Mouse (Mus musculus) MEL (cell line): ENCODE data around the gene Gon7. TPM values are rescaled to one million over a fixed set of nuclear protein-coding genes. Genes with fewer than 3 reads are reported as not detected.

ENCODE experiments used
- DNase-seq: peaks from one replicate; pipeline ENCODE4 v3.0.0; 2011; ENCODE audit warnings: low read depth, low spot score
- H3K27ac ChIP-seq: 2 replicates; pipeline ENCODE4 v1.5.1; 2012; ENCODE audit warnings: low read depth, mild to moderate bottlenecking, control low read depth, low read length, moderate library complexity; ENCODE audit not compliant: control insufficient read depth
- H3K27me3 ChIP-seq, 2 experiments: fragments of 150-350 bp in 1 of 2; sonication (generic) in 1 of 2; 2 replicates each; pipeline ENCODE4 v1.6.1; 2012; ENCODE audit warnings: low read length in 2 of 2, mild to moderate bottlenecking in 2 of 2, improper control_type of control experiment in 1 of 2, moderate library complexity in 1 of 2; ENCODE audit not compliant: insufficient read depth in 2 of 2, control insufficient read depth in 1 of 2
- H3K36me3 ChIP-seq, 2 experiments: 2 replicates each; pipeline ENCODE4 v1.6.1; 2012 to 2014; ENCODE audit warnings: low read length in 2 of 2, improper control_type of control experiment in 1 of 2, inconsistent platforms in 1 of 2, mild to moderate bottlenecking in 1 of 2; ENCODE audit not compliant: insufficient read depth in 2 of 2, control insufficient read depth in 1 of 2
- H3K4me1 ChIP-seq, 2 experiments: fragments of 150-350 bp in 1 of 2; sonication (generic) in 1 of 2; 2 replicates each; pipeline ENCODE4 v1.6.1; 2012; ENCODE audit warnings: low read length in 2 of 2, improper control_type of control experiment in 1 of 2, mild to moderate bottlenecking in 1 of 2; ENCODE audit not compliant: insufficient read depth in 2 of 2, control insufficient read depth in 1 of 2
- H3K4me3 ChIP-seq, 2 experiments: fragments of 150-350 bp in 1 of 2; sonication (generic) in 1 of 2; 2 replicates each; pipeline ENCODE4 v1.5.1; 2012; ENCODE audit warnings: low read depth in 2 of 2, low read length in 2 of 2, mild to moderate bottlenecking in 2 of 2, moderate library complexity in 2 of 2, control low read depth in 1 of 2, improper control_type of control experiment in 1 of 2; ENCODE audit not compliant: control insufficient read depth in 1 of 2, insufficient read depth in 1 of 2
- H3K79me2 ChIP-seq: 2 replicates; pipeline ENCODE4 v1.6.1; 2012; ENCODE audit warnings: mild to moderate bottlenecking, low read length, moderate library complexity; ENCODE audit not compliant: control insufficient read depth, poor library complexity, insufficient read depth
- H3K9ac ChIP-seq: 2 replicates; pipeline ENCODE4 v1.6.1; 2012; ENCODE audit warnings: low read depth, mild to moderate bottlenecking, control low read depth, low read length, moderate library complexity; ENCODE audit not compliant: control insufficient read depth, poor library complexity, severe bottlenecking
- H3K9me3 ChIP-seq: fragments of 150-350 bp; sonication (generic); replicated peaks from 2 replicates; pipeline ENCODE4 v1.6.1; 2012; ENCODE audit warnings: mild to moderate bottlenecking, low read length, improper control_type of control experiment, moderate library complexity; ENCODE audit not compliant: insufficient read depth
- BHLHE40 ChIP-seq: IDR thresholded peaks from 2 replicates; pipeline ENCODE4 v1.6.1; 2012; ENCODE audit warnings: low read depth, mild to moderate bottlenecking, inconsistent platforms, low read length, improper control_type of control experiment, borderline replicate concordance
- CTCF ChIP-seq, 3 experiments: IDR thresholded peaks in 2 of 3; conservative IDR thresholded peaks in 1 of 3; 2 replicates each; pipeline ENCODE4 v1.5.1; 2011 to 2012; ENCODE audit warnings: low read length in 3 of 3, low read depth in 2 of 3, mild to moderate bottlenecking in 2 of 3, improper control_type of control experiment in 1 of 3, inconsistent platforms in 1 of 3, mixed read lengths in 1 of 3, moderate library complexity in 1 of 3; ENCODE audit not compliant: control insufficient read depth in 1 of 3, insufficient read depth in 1 of 3, poor library complexity in 1 of 3, severe bottlenecking in 1 of 3
- E2F4 ChIP-seq: IDR thresholded peaks from 2 replicates; pipeline ENCODE4 v1.6.1; 2011; ENCODE audit warnings: low read depth, low read length, improper control_type of control experiment, borderline replicate concordance
- ELF1 ChIP-seq: IDR thresholded peaks from 2 replicates; pipeline ENCODE4 v1.6.1; 2014; ENCODE audit warnings: low read depth, mild to moderate bottlenecking, inconsistent platforms, low read length, improper control_type of control experiment, moderate library complexity
- EP300 ChIP-seq, 2 experiments: IDR thresholded peaks; 2 replicates each; pipeline ENCODE4 v1.6.1; 2011; ENCODE audit warnings: improper control_type of control experiment in 2 of 2, low read length in 2 of 2, low read depth in 1 of 2, mild to moderate bottlenecking in 1 of 2
- ETS1 ChIP-seq: IDR thresholded peaks from 2 replicates; pipeline ENCODE4 v1.6.1; 2012; ENCODE audit warnings: low read depth, mild to moderate bottlenecking, inconsistent platforms, low read length, improper control_type of control experiment, moderate library complexity
- GATA1 ChIP-seq: IDR thresholded peaks from 2 replicates; pipeline ENCODE4 v1.6.1; 2011; ENCODE audit warnings: low read depth, low read length, improper control_type of control experiment
- HCFC1 ChIP-seq: IDR thresholded peaks from 2 replicates; pipeline ENCODE4 v1.6.1; 2012; ENCODE audit warnings: low read depth, mild to moderate bottlenecking, inconsistent platforms, low read length, improper control_type of control experiment, moderate library complexity
- JUND ChIP-seq: IDR thresholded peaks from 2 replicates; pipeline ENCODE4 v1.6.1; 2011; ENCODE audit warnings: low read depth, mild to moderate bottlenecking, improper control_type of control experiment, low read length
- KAT2A ChIP-seq: conservative IDR thresholded peaks from 2 replicates; pipeline ENCODE4 v1.6.1; 2012; ENCODE audit warnings: low read depth, low read length, improper control_type of control experiment, inconsistent platforms
- MAFK ChIP-seq: IDR thresholded peaks from 2 replicates; pipeline ENCODE4 v1.6.1; 2011; ENCODE audit warnings: low read depth, mild to moderate bottlenecking, low read length, improper control_type of control experiment, borderline replicate concordance
- MEF2A ChIP-seq: IDR thresholded peaks from 2 replicates; pipeline ENCODE4 v1.6.1; 2014; ENCODE audit warnings: low read depth, mild to moderate bottlenecking, inconsistent platforms, low read length, improper control_type of control experiment; ENCODE audit not compliant: poor library complexity, insufficient replicate concordance, severe bottlenecking; ENCODE audit errors: extremely low read depth
- MXI1 ChIP-seq: IDR thresholded peaks from 2 replicates; pipeline ENCODE4 v1.6.1; 2011; ENCODE audit warnings: mild to moderate bottlenecking, low read depth, low read length, improper control_type of control experiment
- NELFE ChIP-seq: IDR thresholded peaks from 2 replicates; pipeline ENCODE4 v1.6.1; 2011; ENCODE audit warnings: low read depth, low read length, improper control_type of control experiment
- NRF1 ChIP-seq: IDR thresholded peaks from 2 replicates; pipeline ENCODE4 v1.6.1; 2014; ENCODE audit warnings: low read depth, mild to moderate bottlenecking, inconsistent platforms, low read length, improper control_type of control experiment, moderate library complexity; ENCODE audit not compliant: poor library complexity, insufficient read depth, severe bottlenecking
- POLR2AphosphoS2 ChIP-seq: IDR thresholded peaks from 2 replicates; pipeline ENCODE4 v1.6.1; 2011; ENCODE audit warnings: low read length, improper control_type of control experiment
- RAD21 ChIP-seq: IDR thresholded peaks from 2 replicates; pipeline ENCODE4 v1.6.1; 2011; ENCODE audit warnings: mild to moderate bottlenecking, low read depth, low read length, improper control_type of control experiment
- SMC3 ChIP-seq: IDR thresholded peaks from 2 replicates; pipeline ENCODE4 v1.6.1; 2011; ENCODE audit warnings: low read depth, low read length, improper control_type of control experiment
- TAL1 ChIP-seq: IDR thresholded peaks from 2 replicates; pipeline ENCODE4 v1.6.1; 2012; ENCODE audit warnings: mild to moderate bottlenecking, inconsistent platforms, low read length, moderate library complexity, mixed read lengths
- TBP ChIP-seq: IDR thresholded peaks from 2 replicates; pipeline ENCODE4 v1.8.0; 2011; ENCODE audit warnings: low read depth, low read length, improper control_type of control experiment
- TCF12 ChIP-seq: IDR thresholded peaks from 2 replicates; pipeline ENCODE4 v1.6.1; 2014; ENCODE audit warnings: low read depth, mild to moderate bottlenecking, inconsistent platforms, low read length, improper control_type of control experiment, moderate library complexity
- UBTF ChIP-seq: IDR thresholded peaks from 2 replicates; pipeline ENCODE4 v1.6.1; 2012; ENCODE audit warnings: low read depth, mild to moderate bottlenecking, inconsistent platforms, low read length, improper control_type of control experiment, moderate library complexity, borderline replicate concordance; ENCODE audit not compliant: insufficient read depth
- USF2 ChIP-seq, 2 experiments: IDR thresholded peaks; 2 replicates each; pipeline ENCODE4 v1.6.1; 2011 to 2012; ENCODE audit warnings: improper control_type of control experiment in 2 of 2, low read length in 2 of 2, borderline replicate concordance in 1 of 2, inconsistent platforms in 1 of 2, low read depth in 1 of 2, mild to moderate bottlenecking in 1 of 2; ENCODE audit not compliant: insufficient read depth in 1 of 2
- ZC3H11A ChIP-seq: IDR thresholded peaks from 2 replicates; pipeline ENCODE4 v1.6.1; 2012; ENCODE audit warnings: low read depth, mild to moderate bottlenecking, inconsistent platforms, low read length, improper control_type of control experiment
- ZKSCAN1 ChIP-seq: IDR thresholded peaks from 2 replicates; pipeline ENCODE4 v1.6.1; 2012; ENCODE audit warnings: low read depth, mild to moderate bottlenecking, inconsistent platforms, low read length, improper control_type of control experiment, moderate library complexity
- ZMIZ1 ChIP-seq: IDR thresholded peaks from 2 replicates; pipeline ENCODE4 v1.6.1; 2012; ENCODE audit warnings: low read depth, mild to moderate bottlenecking, inconsistent platforms, low read length, improper control_type of control experiment, moderate library complexity
- ZNF384 ChIP-seq: IDR thresholded peaks from 2 replicates; pipeline ENCODE4 v1.6.1; 2012; ENCODE audit warnings: low read depth, mild to moderate bottlenecking, inconsistent platforms, low read length, improper control_type of control experiment
- polyA plus RNA-seq, 2 experiments: library from polyadenylated mRNA; stranded (reverse) in 1 of 2; unstranded in 1 of 2; fragments of >175 nt in 1 of 2; fragments of >200 nt in 1 of 2; gene quantifications; 2 replicates each; pipeline versions ENCODE4 v1.2.1 to v1.2.4; 2012; ENCODE audit warnings: low replicate concordance in 2 of 2, low read depth in 1 of 2; ENCODE audit not compliant: insufficient read length in 2 of 2, insufficient read depth in 1 of 2, missing spikeins in 1 of 2
- total RNA-seq: library from RNA; depleted of rRNA; stranded (reverse); fragments of 300-350 nt; gene quantifications from 2 replicates; pipeline ENCODE4 v1.2.3, GENCODE M21; 2012

The Gon7 gene
- total and polyA plus RNA-seq, 3 experiments = 31.3 to 129 (median 33.0) TPM

- Histone ChIP-seq H3K27ac (peak overlapping the region; percentile 62; the same call in 1 of the 2 replicates), H3K4me3 (peak overlapping the region; percentile 27 to 66), H3K27me3 (no peaks in the 10 kb centered on the region), H3K79me2 (peaks cover 20% of the 10 kb centered on the region), H3K9ac (peak overlapping the region; percentile 83), H3K36me3 (peaks cover 0 to 5% of the 10 kb centered on the region in 2 experiments; a peak in 2 of 4 replicates), H3K9me3 (no peaks in the 10 kb centered on the region), H3K4me1 (peaks cover 9 to 20% of the 10 kb centered on the region in 2 experiments)
- DNase-seq = peak; percentile 70
- no peak for TF ChIP-seq NRF1
- 0 out of 2 replicates have a peak, but pooled peaks have one; percentile 3 for TF ChIP-seq ZC3H11A
- TF ChIP-seq TBP = peak; percentile 67
- 0 out of 2 replicates have a peak, but pooled peaks have one; percentile 15 for TF ChIP-seq GATA1
- no peak for TF ChIP-seq UBTF
- 0 out of 2 replicates have a peak, but pooled peaks have one; percentile 12 for TF ChIP-seq ETS1
Observed at GRCm38 (mm10) chr12:102705906-102706640, 51.5 kb downstream of the Gon7 start.

- peak; percentile 93 for DNase-seq
- peak overlapping the region; percentile 62 for H3K27ac ChIP-seq
- H3K36me3 ChIP-seq = peaks cover 0 to 5% of the 10 kb centered on the region in 2 experiments; a peak in 2 of 4 replicates
- H3K27me3 ChIP-seq = no peaks in the 10 kb centered on the region
- peaks cover 9 to 20% of the 10 kb centered on the region in 2 experiments for H3K4me1 ChIP-seq
- H3K79me2 ChIP-seq = peaks cover 22% of the 10 kb centered on the region
- peak overlapping the region; percentile 83 for H3K9ac ChIP-seq
- no peaks in the 10 kb centered on the region for H3K9me3 ChIP-seq
- H3K4me3 ChIP-seq = peak overlapping the region; percentile 27 to 66
- TF ChIP-seq ZNF384 (no peak), USF2 (IDR thresholded peaks at IDR 0.05; ENCODE audit: borderline replicate concordance in 1 of 2, insufficient read depth in 1 of 2, low read depth in 1 of 2, low read length in 2 of 2) (no peak), NELFE (no peak; the same call in 1 of the 2 replicates), ELF1 (no peak), E2F4 (no peak), HCFC1 (0 out of 2 replicates have a peak, but pooled peaks have one; percentile 33), ZC3H11A (no peak), KAT2A (no peak), TAL1 (no peak), JUND (no peak), MAFK (no peak), ZMIZ1 (no peak), MXI1 (peak; percentile 57; the same call in 1 of the 2 replicates), SMC3 (peak; percentile 13), RAD21 (no peak), TCF12 (peak; percentile 54), TBP (no peak), BHLHE40 (no peak), ZKSCAN1 (no peak), ETS1 (peak; percentile 71), POLR2AphosphoS2 (no peak), EP300 (IDR thresholded peaks at IDR 0.05; ENCODE audit: low read depth in 1 of 2, low read length in 2 of 2) (peak in 1 of 2 experiments; percentile 47; a peak in 1 of 4 replicates), MEF2A (no peak), CTCF (IDR thresholded peaks at IDR 0.05 in 2 of 3, conservative IDR thresholded peaks at IDR 0.05 in 1 of 3; ENCODE audit: control insufficient read depth in 1 of 3, insufficient read depth in 1 of 3, low read depth in 2 of 3, low read length in 3 of 3, poor library complexity in 1 of 3, severe bottlenecking in 1 of 3) (peak in 2 of 3 experiments; percentile 76 to 97; a peak in 5 of 6 replicates)
Observed at GRCm38 (mm10) chr12:102705216-102705871, 52.3 kb downstream of the Gon7 start.
